In the genomic region with DNA sequence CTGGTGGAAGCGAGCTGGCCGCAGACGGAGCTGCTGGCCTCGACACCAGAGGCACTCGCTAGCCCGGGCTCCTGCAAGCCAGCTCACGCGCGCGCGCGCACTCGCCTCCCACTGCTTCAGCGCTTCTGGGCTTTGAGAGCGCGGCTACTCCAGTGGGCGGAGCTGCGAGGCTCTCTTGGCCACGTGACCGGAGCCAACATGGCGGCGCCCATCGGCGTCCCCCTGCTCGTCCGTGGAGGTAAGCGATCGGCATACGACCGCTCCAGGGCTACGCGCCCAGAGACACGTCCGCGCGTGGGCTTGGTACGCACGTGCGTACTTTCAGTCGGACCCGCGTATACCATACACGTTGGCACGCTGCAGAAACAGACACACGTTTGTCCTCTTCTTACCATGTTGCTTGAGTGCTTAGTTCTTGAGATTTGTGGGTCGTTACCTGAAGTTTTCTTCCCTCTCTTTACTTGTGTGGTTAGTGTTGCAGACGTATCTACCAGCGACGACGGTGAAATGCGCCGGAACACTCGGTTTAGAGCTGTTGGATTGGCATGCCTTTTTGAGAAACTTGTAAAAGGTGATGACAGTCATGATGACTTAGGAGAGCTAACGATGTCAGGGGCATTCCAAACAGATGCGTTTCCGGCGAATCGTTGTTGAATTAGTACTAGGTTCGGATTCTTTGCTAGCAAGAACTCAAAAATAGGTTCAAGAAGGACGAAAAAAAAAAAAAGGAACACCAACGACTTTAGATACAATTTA, we compare ENCODE assay signal across 8 mouse cellular contexts. TPM values are rescaled to one million over a fixed set of nuclear protein-coding genes. Genes with fewer than 3 reads are reported as not detected.
DNase-seq lines count a peak whose midpoint lies in the region; ATAC-seq and TF ChIP-seq lines count a peak whose summit lies in the region.

A gene (plus strand): TSS at position 116 of the 756 bp plus-strand sequence.

- WGBS in forebrain, embryonic 12.5 days: under 1% methylated on average over 61 of the region's 61 CpGs
- WGBS in heart, postnatal 0 days: under 1% methylated on average over 61 of the region's 61 CpGs
- under 1% methylated on average over 61 of the region's 61 CpGs for WGBS in liver, embryonic 16.5 days (ENCODE audit: insufficient replicate concordance)
- WGBS in neural tube, embryonic 13.5 days: under 1% methylated on average over 61 of the region's 61 CpGs

- peak; percentile 94 for DNase-seq in c-Kit-positive CD71-positive TER-119-positive erythroid progenitor cells, embryonic 14.5 days (ENCODE audit: low spot score)
- peak; percentile 91 for DNase-seq in heart, postnatal 0 days (ENCODE audit: low spot score)
- peak; percentile 95 to 97 for DNase-seq in kidney, postnatal 4 days

- no peaks in the 10 kb centered on the region for H3K36me3 ChIP-seq in E14TG2a.4 (ENCODE audit: insufficient read depth, low read length)
- no peaks in the 10 kb centered on the region for H3K36me3 ChIP-seq in forebrain, embryonic 12.5 days (replicated peaks)
- H3K36me3 ChIP-seq in heart, postnatal 0 days (replicated peaks; ENCODE audit: control insufficient read depth, insufficient read depth, low read length): no peaks in the 10 kb centered on the region
- H3K36me3 ChIP-seq in liver, embryonic 16.5 days (ENCODE audit: control insufficient read depth, insufficient read depth): no peaks in the 10 kb centered on the region
- H3K36me3 ChIP-seq in neural tube, embryonic 13.5 days: no peaks in the 10 kb centered on the region
- H3K36me3 ChIP-seq in testis, adult 2 months (ENCODE audit: control insufficient read depth, insufficient read depth, low read length): no peaks in the 10 kb centered on the region

- H3K4me1 ChIP-seq in E14TG2a.4 (replicated peaks; ENCODE audit: low read depth, low read length): peaks cover 23% of the 10 kb centered on the region
- peaks cover 14% of the 10 kb centered on the region for H3K4me1 ChIP-seq in forebrain, embryonic 12.5 days
- peaks cover 10% of the 10 kb centered on the region; the same call in 1 of the 2 replicates for H3K4me1 ChIP-seq in heart, postnatal 0 days (ENCODE audit: control insufficient read depth, insufficient read depth)
- peaks cover 15% of the 10 kb centered on the region for H3K4me1 ChIP-seq in liver, embryonic 16.5 days (ENCODE audit: control insufficient read depth, low read depth, low read length)
- H3K4me1 ChIP-seq in neural tube, embryonic 13.5 days (replicated peaks): peaks cover 7% of the 10 kb centered on the region
- peaks cover 3% of the 10 kb centered on the region; the same call in 1 of the 2 replicates for H3K4me1 ChIP-seq in testis, adult 2 months (ENCODE audit: control insufficient read depth, insufficient read depth, low read length)

- no peak for TF ChIP-seq EP300 in heart, postnatal 0 days (IDR thresholded peaks at IDR 0.05; ENCODE audit: low read depth)

- peak; percentile 70 for TF ChIP-seq POLR2A in testis, adult 2 months (IDR thresholded peaks at IDR 0.05; ENCODE audit: control insufficient read depth, low read depth, low read length)

- peak within 1 kb of the TSS; percentile 59; the same call in 1 of the 2 replicates for H3K9ac ChIP-seq in forebrain, embryonic 12.5 days
- H3K9ac ChIP-seq in heart, postnatal 0 days (replicated peaks; ENCODE audit: low read depth, low read length): peak within 1 kb of the TSS; percentile 69
- peak within 1 kb of the TSS; percentile 75 for H3K9ac ChIP-seq in liver, embryonic 16.5 days (ENCODE audit: low read depth, low read length)
- peak within 1 kb of the TSS; percentile 69 for H3K9ac ChIP-seq in neural tube, embryonic 13.5 days

- peak within 1 kb of the TSS; percentile 68 for H3K4me2 ChIP-seq in forebrain, embryonic 12.5 days
- H3K4me2 ChIP-seq in heart, postnatal 0 days (ENCODE audit: low read depth, low read length): peak within 1 kb of the TSS; percentile 94
- H3K4me2 ChIP-seq in liver, embryonic 16.5 days (ENCODE audit: low read depth, low read length): peak within 1 kb of the TSS; percentile 89
- H3K4me2 ChIP-seq in neural tube, embryonic 13.5 days: peak within 1 kb of the TSS; percentile 83

- no peak for TF ChIP-seq CTCF in E14TG2a.4 (conservative IDR thresholded peaks at IDR 0.05; ENCODE audit: low read length)
- TF ChIP-seq CTCF in heart, postnatal 0 days (IDR thresholded peaks at IDR 0.05; ENCODE audit: low read depth): no peak
- no peak; the same call in 1 of the 2 replicates for TF ChIP-seq CTCF in testis, adult 2 months (IDR thresholded peaks at IDR 0.05; ENCODE audit: control insufficient read depth, insufficient read depth, insufficient replicate concordance, low read depth, low read length)

- peak within 1 kb of the TSS; percentile 79 for H3K27ac ChIP-seq in forebrain, embryonic 12.5 days
- H3K27ac ChIP-seq in heart, postnatal 0 days (ENCODE audit: low read depth): peak within 1 kb of the TSS; percentile 75
- peak within 1 kb of the TSS; percentile 86 for H3K27ac ChIP-seq in liver, embryonic 16.5 days (ENCODE audit: low read length)
- peak within 1 kb of the TSS; percentile 66; the same call in 1 of the 2 replicates for H3K27ac ChIP-seq in neural tube, embryonic 13.5 days (replicated peaks)
- H3K27ac ChIP-seq in testis, adult 2 months (ENCODE audit: control insufficient read depth, insufficient read depth, low read depth, low read length): peak within 1 kb of the TSS; percentile 84

- peak within 1 kb of the TSS; percentile 86 for H3K4me3 ChIP-seq in E14TG2a.4 (replicated peaks; ENCODE audit: low read length)
- peak within 1 kb of the TSS; percentile 74 for H3K4me3 ChIP-seq in forebrain, embryonic 12.5 days (replicated peaks)
- peak within 1 kb of the TSS; percentile 88 for H3K4me3 ChIP-seq in heart, postnatal 0 days (ENCODE audit: low read depth, low read length)
- peak within 1 kb of the TSS; percentile 83 for H3K4me3 ChIP-seq in liver, embryonic 16.5 days (ENCODE audit: low read depth, low read length)
- peak within 1 kb of the TSS; percentile 59 for H3K4me3 ChIP-seq in neural tube, embryonic 13.5 days
- H3K4me3 ChIP-seq in testis, adult 2 months (ENCODE audit: control insufficient read depth, low read depth, low read length): peak within 1 kb of the TSS; percentile 98

- H3K9me3 ChIP-seq in E14TG2a.4 (ENCODE audit: low read length): no peaks in the 10 kb centered on the region
- no peaks in the 10 kb centered on the region for H3K9me3 ChIP-seq in forebrain, embryonic 12.5 days
- H3K9me3 ChIP-seq in heart, postnatal 0 days (replicated peaks; ENCODE audit: control insufficient read depth, low read length): no peaks in the 10 kb centered on the region
- H3K9me3 ChIP-seq in liver, embryonic 16.5 days (replicated peaks; ENCODE audit: control insufficient read depth, low read length): no peaks in the 10 kb centered on the region
- no peaks in the 10 kb centered on the region for H3K9me3 ChIP-seq in neural tube, embryonic 13.5 days

- peaks cover 22% of the 10 kb centered on the region for H3K27me3 ChIP-seq in E14TG2a.4 (ENCODE audit: insufficient read depth, low read length)
- H3K27me3 ChIP-seq in forebrain, embryonic 12.5 days: peaks cover 14% of the 10 kb centered on the region; the same call in 1 of the 2 replicates
- peaks cover 8% of the 10 kb centered on the region; the same call in 1 of the 2 replicates for H3K27me3 ChIP-seq in heart, postnatal 0 days (ENCODE audit: control insufficient read depth, insufficient read depth, low read length)
- peaks cover 2% of the 10 kb centered on the region; the same call in 1 of the 2 replicates for H3K27me3 ChIP-seq in liver, embryonic 16.5 days (ENCODE audit: control insufficient read depth, insufficient read depth, low read depth, low read length)
- peaks cover 8% of the 10 kb centered on the region for H3K27me3 ChIP-seq in neural tube, embryonic 13.5 days
- no peaks in the 10 kb centered on the region for H3K27me3 ChIP-seq in testis, adult 2 months (ENCODE audit: control insufficient read depth, insufficient read depth, low read length)

- ATAC-seq in forebrain, embryonic 12.5 days (ENCODE audit: low FRiP score): peak; percentile 96
- peak; percentile 98 for ATAC-seq in heart, postnatal 0 days (ENCODE audit: insufficient read depth, low read depth)
- ATAC-seq in liver, embryonic 16.5 days (ENCODE audit: low read depth): peak; percentile 95
- peak; percentile 97 for ATAC-seq in neural tube, embryonic 13.5 days (ENCODE audit: low read depth)

RNA-seq across cellular contexts. Expression of the gene that starts here (rescaled TPM):
- polyA plus RNA-seq in forebrain, embryonic 12.5 days (2016; fragmentation: Nextera tagmentation; extraction: Ambion mirVana): 41.2 and 42.9 TPM in 2 replicates
- 7.7 and 22.6 TPM in 2 replicates for total RNA-seq in heart, postnatal 0 days (2014; rRNA removed; ENCODE audit: low replicate concordance)
- 40.6 and 42.4 TPM in 2 replicates for polyA plus RNA-seq in heart, postnatal 0 days (2015; fragmentation: Nextera tagmentation; extraction: Ambion mirVana)
- 22.8 and 24.9 TPM in 2 replicates for polyA plus RNA-seq in liver, embryonic 16.5 days (2015; fragmentation: Nextera tagmentation; extraction: Ambion mirVana)
- 32.7 and 37.6 TPM in 2 replicates for polyA plus RNA-seq in neural tube, embryonic 13.5 days (2015; fragmentation: Nextera tagmentation; extraction: Ambion mirVana)
- polyA plus RNA-seq in testis, adult 2 months (2012; rRNA removed): 11.8 and 12.9 TPM in 2 replicates

Comparison
In these comparisons a context has a peak if more than half of its experiments do, and no peak if none do; other contexts are left out.
1. Peak in every context shown above with its lines: DNase-seq, ATAC-seq, H3K4me3 ChIP-seq and H3K27ac ChIP-seq.